Mouse (Mus musculus) CD4-positive, CD25-positive, alpha-beta regulatory T cell, adult 4 months (primary cell): ENCODE measurements around the gene Wdr46. TPM values are rescaled to one million over a fixed set of nuclear protein-coding genes. Genes with fewer than 3 reads are reported as not detected.
"Not testable (repeated sequence)": the region's sequence is repeated elsewhere in the genome, so short reads cannot be mapped to it uniquely, and the experiment has no call there.

Source experiments
- ATAC-seq: one replicate; pipeline ENCODE4 v1.8.0; 2017
- polyA plus RNA-seq, 2 experiments: library from polyadenylated mRNA; unstranded; fragments of 100-300 nt; shearing (Covaris generic); gene quantifications; one replicate each; pipeline ENCODE4 v1.2.1; 2017

The Wdr46 gene
- polyA plus RNA-seq, 2 experiments from 2014 or later, result 11.5 to 14.3 TPM

DNA sequence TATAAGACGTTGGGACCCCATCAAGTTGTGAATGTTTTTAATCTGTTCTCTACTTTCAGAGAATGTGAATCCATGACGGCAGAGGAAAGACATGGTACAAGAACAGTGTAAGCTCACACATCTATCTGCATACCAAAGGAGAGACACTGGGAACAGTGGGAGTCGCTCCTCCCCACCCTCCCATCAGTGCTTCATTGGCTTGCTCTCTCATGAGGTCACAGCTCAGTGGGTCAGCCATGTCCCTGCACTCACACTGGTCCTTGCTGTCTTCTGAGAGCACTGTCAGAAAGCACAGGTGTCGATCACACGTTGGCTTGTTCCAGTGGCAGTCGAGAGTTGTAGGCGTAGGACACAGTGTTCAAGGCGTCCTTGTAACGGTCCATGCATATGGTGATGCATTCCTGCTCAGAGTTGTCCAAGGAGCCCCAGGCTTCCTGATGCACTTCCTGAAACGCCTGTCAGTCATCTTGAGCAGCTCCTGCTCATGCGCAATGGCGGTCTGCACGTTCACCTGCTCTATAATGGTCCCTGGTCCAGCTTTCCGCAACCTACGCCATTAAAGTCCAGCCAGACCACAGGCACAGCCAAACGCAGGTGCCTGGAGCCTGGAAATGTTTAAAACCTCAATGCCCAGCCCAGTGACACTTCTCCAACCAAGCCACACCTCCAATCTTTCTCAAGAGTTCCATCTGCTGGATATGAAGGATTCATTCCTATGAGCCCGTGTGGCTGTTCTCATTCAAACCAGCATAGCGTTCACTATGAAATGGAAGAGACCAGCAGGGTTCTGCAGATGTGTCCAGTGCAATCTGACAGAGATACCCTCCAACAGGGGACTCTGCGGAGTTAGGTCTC, 39.9 kb downstream of the Wdr46 start:
- ATAC-seq, result no peak

GRCm38 (mm10) chr17:33981192-33981909, 40.9 kb downstream of the Wdr46 start:
- ATAC-seq, result peak; percentile 77

- not testable (repeated sequence) for ATAC-seq
These were observed 41.7 kb downstream of the Wdr46 start for GRCm38 (mm10) chr17:33982136-33982535.

- peak; percentile 61 for ATAC-seq
These were observed 51.6 kb downstream of the Wdr46 start for GRCm38 (mm10) chr17:33991788-33992664.

DNA sequence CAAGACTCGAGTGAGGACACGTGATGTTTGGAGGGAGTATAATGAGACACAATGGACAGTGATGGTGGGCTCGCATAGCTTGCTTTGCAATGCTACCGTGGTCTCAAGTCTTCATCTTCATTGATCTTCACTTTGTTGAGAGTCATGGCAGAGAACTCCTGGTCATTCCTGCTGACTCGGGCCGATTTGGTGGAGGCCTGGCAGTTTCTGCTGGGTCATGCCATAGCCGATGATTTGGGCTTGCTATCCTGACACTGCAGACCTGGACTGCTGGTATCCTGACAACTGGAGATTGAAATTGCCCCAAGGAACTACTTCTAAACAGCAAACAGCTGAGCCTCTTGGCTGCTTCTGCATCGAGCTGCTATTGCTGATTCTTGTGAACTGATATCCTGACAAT, 54.5 kb downstream of the Wdr46 start:
- no peak for ATAC-seq

- ATAC-seq, result no peak
These were observed 55.2 kb downstream of the Wdr46 start for GRCm38 (mm10) chr17:33995651-33996050.

GRCm38 (mm10) chr17:33997025-33997424, 56.6 kb downstream of the Wdr46 start:
- ATAC-seq, result not testable (repeated sequence)

DNA sequence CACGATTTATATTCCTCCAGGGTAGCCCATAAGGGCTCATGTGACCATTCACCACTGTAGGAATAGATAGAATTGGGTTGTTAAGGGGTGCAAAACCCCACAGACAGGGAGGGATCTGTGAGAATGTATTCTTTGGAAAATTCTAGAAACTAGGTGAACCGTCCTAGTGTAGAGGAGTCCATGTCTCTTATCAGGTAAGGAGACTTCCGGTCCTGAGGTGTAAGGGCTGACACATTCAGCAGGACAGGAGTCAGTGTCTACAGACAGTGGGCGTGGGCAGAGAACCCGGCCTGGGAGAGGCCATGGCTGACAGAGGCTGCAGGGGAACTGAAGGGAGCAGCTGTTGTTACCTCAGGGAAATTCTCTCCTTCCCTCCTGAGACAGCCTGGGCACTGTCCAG, 58.2 kb downstream of the Wdr46 start:
- peak; percentile 7 for ATAC-seq

Other genes starting within 250 kb of the Wdr46 start
- gene March2, start 222.0 kb upstream of the Wdr46 start, polyA plus RNA-seq, result 10 to 100 TPM; 23.1 to 24.4 TPM
- 100 to 1,000 TPM; 257 to 400 TPM for gene Rab11b, start 180.1 kb upstream of the Wdr46 start, polyA plus RNA-seq
- 1 to 10 TPM; 4.4 to 6.1 TPM for gene Angptl4, start 158.8 kb upstream of the Wdr46 start, polyA plus RNA-seq
- 1 to 10 TPM; 6.3 to 8.9 TPM for gene Kank3, start 130.1 kb upstream of the Wdr46 start, polyA plus RNA-seq
- gene Rps28, start 116.1 kb upstream of the Wdr46 start, polyA plus RNA-seq, result 1,000 to 10,000 TPM; 1,453 to 2,471 TPM
- 100 to 1,000 TPM; 377 to 404 TPM for gene Ndufa7, start 116.1 kb upstream of the Wdr46 start, polyA plus RNA-seq
- gene Cd320, start 97.6 kb upstream of the Wdr46 start, polyA plus RNA-seq, result 10 to 100 TPM; 11.0 to 11.9 TPM
- not detected for gene Gm7029, start 66.8 kb upstream of the Wdr46 start, polyA plus RNA-seq
- 1 to 10 TPM; 1.3 to 4.7 TPM for gene Kifc1, start 50.0 kb upstream of the Wdr46 start, polyA plus RNA-seq
- gene Platr17, start 35.5 kb upstream of the Wdr46 start, polyA plus RNA-seq, result 1 to 10 TPM; 2.0 to 3.1 TPM
- 100 to 1,000 TPM; 117 to 200 TPM for gene Daxx, start 31.2 kb upstream of the Wdr46 start, polyA plus RNA-seq
- 100 to 1,000 TPM; 348 to 555 TPM for gene Tapbp, start 24.8 kb upstream of the Wdr46 start, polyA plus RNA-seq
- gene Zbtb22, start 24.8 kb upstream of the Wdr46 start, polyA plus RNA-seq, result 1 to 10 TPM; 3.6 to 3.8 TPM
- 10 to 100 TPM; 30.2 to 31.4 TPM for gene Rgl2, start 11.1 kb upstream of the Wdr46 start, polyA plus RNA-seq
- gene Pfdn6, start 317 bp upstream of the Wdr46 start, polyA plus RNA-seq, result 100 to 1,000 TPM; 121 to 141 TPM
- 10 to 100 TPM; 13.2 to 21.0 TPM for gene B3galt4, start 10.8 kb downstream of the Wdr46 start, polyA plus RNA-seq
- gene Vps52, start 15.2 kb downstream of the Wdr46 start, polyA plus RNA-seq, result 10 to 100 TPM; 27.4 to 47.4 TPM
- 1,000 to 10,000 TPM; 6,766 to 6,959 TPM for gene Rps18, start 15.3 kb downstream of the Wdr46 start, polyA plus RNA-seq
- gene H2-K1, start 59.7 kb downstream of the Wdr46 start, polyA plus RNA-seq, result 1,000 to 10,000 TPM; 5,395 to 7,513 TPM
- gene Ring1, start 84.0 kb downstream of the Wdr46 start, polyA plus RNA-seq, result 1 to 10 TPM; 2.2 to 2.3 TPM
- gene H2-Ke6, start 87.4 kb downstream of the Wdr46 start, polyA plus RNA-seq, result 10 to 100 TPM; 20.9 to 21.4 TPM
- 10 to 100 TPM; 53.0 to 92.6 TPM for gene Slc39a7, start 91.0 kb downstream of the Wdr46 start, polyA plus RNA-seq
- 10 to 100 TPM; 11.2 to 12.5 TPM for gene Rxrb, start 91.2 kb downstream of the Wdr46 start, polyA plus RNA-seq
- under 1 TPM; 0.15 to 0.42 TPM for gene Col11a2, start 98.8 kb downstream of the Wdr46 start, polyA plus RNA-seq
- 10 to 100 TPM; 56.0 to 68.2 TPM for gene H2-Oa, start 151.7 kb downstream of the Wdr46 start, polyA plus RNA-seq
- gene H2-DMa, start 178.9 kb downstream of the Wdr46 start, polyA plus RNA-seq, result 100 to 1,000 TPM; 144 to 205 TPM
- gene Brd2, start 182.0 kb downstream of the Wdr46 start, polyA plus RNA-seq, result 100 to 1,000 TPM; 108 to 154 TPM
- gene H2-DMb2, start 202.6 kb downstream of the Wdr46 start, polyA plus RNA-seq, result 10 to 100 TPM in 1 of 2 experiments, 1 to 10 TPM in 1; 3.7 to 27.1 TPM
- gene H2-DMb1, start 212.4 kb downstream of the Wdr46 start, polyA plus RNA-seq, result 1 to 10 TPM; 3.4 to 6.2 TPM
- 100 to 1,000 TPM; 163 to 238 TPM for gene Tap1, start 246.9 kb downstream of the Wdr46 start, polyA plus RNA-seq
- gene Psmb9, start 247.1 kb downstream of the Wdr46 start, polyA plus RNA-seq, result 100 to 1,000 TPM; 280 to 324 TPM